8 mouse cellular contexts compared by ENCODE assay signal in the genomic region with DNA sequence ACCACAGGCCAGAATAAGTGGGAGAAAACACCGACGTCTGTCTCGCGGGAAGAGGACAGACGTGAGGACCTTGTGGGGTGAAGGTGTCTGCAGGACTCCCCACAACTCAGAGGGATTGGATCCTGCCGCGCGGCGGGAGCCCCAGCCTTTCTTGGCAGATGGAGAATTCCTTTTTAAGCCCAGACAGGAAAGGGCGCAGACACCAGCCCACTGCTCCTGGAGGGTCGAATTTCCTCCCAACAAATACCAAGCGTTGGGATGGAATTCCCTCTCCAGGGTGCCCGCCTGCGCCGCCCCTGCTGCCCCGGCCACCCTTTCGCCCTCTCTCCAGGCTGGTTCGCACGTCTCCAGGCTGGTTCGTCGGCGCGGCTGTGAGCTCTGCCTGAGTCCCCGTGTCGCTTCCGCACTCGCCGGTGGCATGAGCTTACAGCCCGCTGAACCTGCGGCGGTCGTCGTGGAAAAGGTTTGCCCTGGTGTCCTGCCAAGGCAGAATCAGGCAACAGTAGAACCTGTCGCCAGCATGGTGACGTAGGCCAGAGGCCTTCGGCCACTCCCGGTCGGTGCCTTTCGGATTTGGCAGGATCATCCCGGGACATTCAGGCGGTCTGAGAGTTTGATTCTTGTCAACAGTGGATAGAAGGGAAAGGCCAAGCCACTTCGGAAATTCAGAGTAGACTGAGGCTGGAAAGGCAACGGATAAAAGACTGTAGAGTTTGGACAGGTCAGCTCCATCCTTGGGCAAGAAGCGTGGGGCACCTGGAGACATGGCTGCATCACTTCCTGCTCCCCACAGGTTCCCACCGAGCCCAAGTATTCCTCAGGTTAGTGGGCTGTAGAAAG. TPM values are rescaled to one million over a fixed set of nuclear protein-coding genes. Genes with fewer than 3 reads are reported as not detected.
A peak's percentile ranks its signal among the peaks of the same experiment; 100 is the strongest.
DNase-seq lines count a peak whose midpoint lies in the region; ATAC-seq and TF ChIP-seq lines count a peak whose summit lies in the region.

No protein-coding gene starts in this region.

- H3K27ac ChIP-seq in forebrain, embryonic 15.5 days (replicated peaks): no peak overlapping the region
- H3K27ac ChIP-seq in liver, embryonic 14.5 days: no peak overlapping the region
- no peak overlapping the region for H3K27ac ChIP-seq in layer of hippocampus, adult 2 months

- peak; percentile 26 to 37 for DNase-seq in cerebellum, postnatal 10 days
- no peak for DNase-seq in cerebellum, adult 11 months
- DNase-seq in liver, embryonic 14.5 days (ENCODE audit: low read depth in 3 of 3, low spot score in 3 of 3): no peak
- DNase-seq in frontal cortex, postnatal 36 days (ENCODE audit: low spot score in 2 of 2): no peak
- DNase-seq in left cerebral cortex, postnatal 4 days: no peak
- no peak for DNase-seq in layer of hippocampus, adult 2 months (ENCODE audit: low spot score in 2 of 2)

- H3K27me3 ChIP-seq in E14TG2a.4 (ENCODE audit: insufficient read depth, low read length): peaks cover 65% of the 10 kb centered on the region
- peaks cover 84% of the 10 kb centered on the region for H3K27me3 ChIP-seq in forebrain, embryonic 15.5 days
- peaks cover 36% of the 10 kb centered on the region for H3K27me3 ChIP-seq in liver, embryonic 14.5 days (ENCODE audit: control insufficient read depth, insufficient read depth, low read length)

- H3K4me1 ChIP-seq in E14TG2a.4 (replicated peaks; ENCODE audit: low read depth, low read length): peaks cover 14% of the 10 kb centered on the region
- 0 out of 2 replicates have a peak, but pooled peaks cover 5% of the 10 kb centered on the region for H3K4me1 ChIP-seq in forebrain, embryonic 15.5 days
- no peaks in the 10 kb centered on the region for H3K4me1 ChIP-seq in liver, embryonic 14.5 days (replicated peaks; ENCODE audit: control insufficient read depth in 2 of 2, insufficient read depth in 2 of 2, low read length in 1 of 2)

- TF ChIP-seq EP300 in liver, embryonic 14.5 days (IDR thresholded peaks at IDR 0.05; ENCODE audit: low read depth): no peak

- no peak overlapping the region for H3K9ac ChIP-seq in forebrain, embryonic 15.5 days (replicated peaks)
- no peak overlapping the region for H3K9ac ChIP-seq in liver, embryonic 14.5 days (replicated peaks)

- no peak for ATAC-seq in forebrain, embryonic 15.5 days (replicated peaks)
- ATAC-seq in liver, embryonic 14.5 days (ENCODE audit: insufficient read depth): no peak

- peak overlapping the region; percentile 75 for H3K4me3 ChIP-seq in E14TG2a.4 (replicated peaks; ENCODE audit: low read length)
- 0 out of 2 replicates have a peak overlapping the region, but pooled peaks have one; percentile 1 for H3K4me3 ChIP-seq in forebrain, embryonic 15.5 days
- H3K4me3 ChIP-seq in liver, embryonic 14.5 days (ENCODE audit: insufficient read depth in 1 of 2, low read depth in 2 of 2, low read length in 2 of 2): no peak overlapping the region
- no peak overlapping the region for H3K4me3 ChIP-seq in layer of hippocampus, adult 2 months

- H3K4me2 ChIP-seq in forebrain, embryonic 15.5 days (replicated peaks): 0 out of 2 replicates have a peak overlapping the region, but pooled peaks have one; percentile 9
- peak overlapping the region; percentile 9; the same call in 1 of the 2 replicates for H3K4me2 ChIP-seq in liver, embryonic 14.5 days (ENCODE audit: low read depth)

- H3K9me3 ChIP-seq in E14TG2a.4 (ENCODE audit: low read length): no peaks in the 10 kb centered on the region
- no peaks in the 10 kb centered on the region for H3K9me3 ChIP-seq in forebrain, embryonic 15.5 days
- H3K9me3 ChIP-seq in liver, embryonic 14.5 days (ENCODE audit: control insufficient read depth, low read length): no peaks in the 10 kb centered on the region

- TF ChIP-seq CTCF in E14TG2a.4 (conservative IDR thresholded peaks at IDR 0.05; ENCODE audit: low read length): no peak
- no peak for TF ChIP-seq CTCF in liver, embryonic 14.5 days (IDR thresholded peaks at IDR 0.05; ENCODE audit: low read depth)
- TF ChIP-seq CTCF in layer of hippocampus, adult 2 months (conservative IDR thresholded peaks at IDR 0.05): no peak

- H3K36me3 ChIP-seq in E14TG2a.4 (ENCODE audit: insufficient read depth, low read length): no peaks in the 10 kb centered on the region
- H3K36me3 ChIP-seq in forebrain, embryonic 15.5 days: no peaks in the 10 kb centered on the region
- no peaks in the 10 kb centered on the region for H3K36me3 ChIP-seq in liver, embryonic 14.5 days (replicated peaks; ENCODE audit: control insufficient read depth, insufficient read depth, low read depth)

- intact Hi-C loops in left cerebral cortex, postnatal 4 days (cut with DNase I): no loop called here

- WGBS in forebrain, embryonic 15.5 days: 2% methylated on average over 45 of the region's 45 CpGs
- 3% methylated on average over 45 of the region's 45 CpGs for WGBS in liver, embryonic 14.5 days (ENCODE audit: insufficient replicate concordance)

RNA-seq across cellular contexts. Expression of a gene that starts 22.1 kb away (rescaled TPM):
- not detected in 2 replicates for polyA plus RNA-seq in forebrain, embryonic 15.5 days (2015; fragmentation: Nextera tagmentation; extraction: Ambion mirVana)
- 0.03 TPM in 1 of 2 replicates, not detected in the other for polyA plus RNA-seq in liver, embryonic 14.5 days (2012; rRNA removed)
- polyA plus RNA-seq in liver, embryonic 14.5 days (2014; fragmentation: Nextera tagmentation; extraction: Ambion mirVana): not detected in 2 replicates
- not detected for total RNA-seq in left cerebral cortex, postnatal 4 days (2021)
- not detected for total RNA-seq in layer of hippocampus, adult 2 months (2021)

RNA-seq across cellular contexts. Expression of a gene that starts 30.6 kb away (rescaled TPM):
- not detected in 2 replicates for polyA plus RNA-seq in forebrain, embryonic 15.5 days (2015; fragmentation: Nextera tagmentation; extraction: Ambion mirVana)
- 0.02 and 0.09 TPM in 2 replicates for polyA plus RNA-seq in liver, embryonic 14.5 days (2012; rRNA removed)
- polyA plus RNA-seq in liver, embryonic 14.5 days (2014; fragmentation: Nextera tagmentation; extraction: Ambion mirVana): not detected in 2 replicates
- total RNA-seq in left cerebral cortex, postnatal 4 days (2021): not detected
- total RNA-seq in layer of hippocampus, adult 2 months (2021): not detected

RNA-seq across cellular contexts. Expression of a gene that starts 45.6 kb away (rescaled TPM):
- polyA plus RNA-seq in forebrain, embryonic 15.5 days (2015; fragmentation: Nextera tagmentation; extraction: Ambion mirVana): not detected in 2 replicates
- 0.03 TPM in 1 of 2 replicates, not detected in the other for polyA plus RNA-seq in liver, embryonic 14.5 days (2012; rRNA removed)
- polyA plus RNA-seq in liver, embryonic 14.5 days (2014; fragmentation: Nextera tagmentation; extraction: Ambion mirVana): not detected in 2 replicates
- total RNA-seq in left cerebral cortex, postnatal 4 days (2021): not detected
- total RNA-seq in layer of hippocampus, adult 2 months (2021): not detected

RNA-seq across cellular contexts. Expression of a gene that starts 50.6 kb away (rescaled TPM):
- polyA plus RNA-seq in forebrain, embryonic 15.5 days (2015; fragmentation: Nextera tagmentation; extraction: Ambion mirVana): not detected in 2 replicates
- 0.04 and 0.19 TPM in 2 replicates for polyA plus RNA-seq in liver, embryonic 14.5 days (2012; rRNA removed)
- polyA plus RNA-seq in liver, embryonic 14.5 days (2014; fragmentation: Nextera tagmentation; extraction: Ambion mirVana): 0.14 TPM in 1 of 2 replicates, not detected in the other
- not detected for total RNA-seq in left cerebral cortex, postnatal 4 days (2021)
- not detected for total RNA-seq in layer of hippocampus, adult 2 months (2021)

Comparison
In these comparisons a context has a peak if more than half of its experiments do, and no peak if none do; other contexts are left out.
1. DNase-seq: peak in cerebellum, postnatal 10 days (2 of 2); none in cerebellum, adult 11 months (single experiment), liver, embryonic 14.5 days (0 of 3), frontal cortex, postnatal 36 days (0 of 2), left cerebral cortex, postnatal 4 days (single experiment) and layer of hippocampus, adult 2 months (0 of 2).
2. H3K4me3 ChIP-seq: peak in E14TG2a.4 (single experiment) and forebrain, embryonic 15.5 days (single experiment); none in liver, embryonic 14.5 days (0 of 2) and layer of hippocampus, adult 2 months (single experiment).